Mouse (Mus musculus) frontal cortex, adult 2 months (tissue): ENCODE results near the gene Gm49325. TPM values are rescaled to one million over a fixed set of nuclear protein-coding genes. Genes with fewer than 3 reads are reported as not detected.
A peak's percentile ranks its signal among the peaks of the same experiment; 100 is the strongest.

Source experiments
- DNase-seq, 2 experiments: peaks; one replicate each; pipeline ENCODE4 v3.0.0; 2022; ENCODE audit warnings: low spot score in 1 of 2; ENCODE audit errors: extremely low spot score in 1 of 2
- polyA plus RNA-seq: library from polyadenylated mRNA; depleted of rRNA; stranded (reverse); fragments of >200 nt; gene quantifications from 2 replicates; pipeline ENCODE4 v1.2.3, GENCODE M21; 2012

Gm49325 gene
- polyA plus RNA-seq, 1 experiment, result 15.9 TPM

DNA sequence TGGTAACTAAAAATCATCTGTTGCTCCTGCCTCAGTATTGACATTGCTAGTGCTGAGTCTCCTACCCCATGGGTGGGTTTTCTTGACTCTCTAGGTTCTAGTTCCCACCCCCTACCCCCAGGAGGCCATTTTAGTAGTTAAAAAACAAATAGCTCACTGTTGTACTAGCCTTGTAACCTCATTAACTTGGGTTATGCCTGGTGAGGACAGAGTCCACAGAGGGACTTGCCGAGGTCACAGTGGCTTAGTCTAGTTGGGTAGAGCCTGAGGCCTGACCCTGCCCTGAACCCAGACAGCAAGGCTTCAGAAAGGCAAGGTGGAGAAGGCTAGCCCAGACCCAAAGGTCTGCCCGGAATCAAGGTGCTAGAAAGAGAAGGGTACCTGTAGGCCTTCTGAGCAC, 18.0 kb upstream of the Gm49325 start:
- no peak for DNase-seq

DNA sequence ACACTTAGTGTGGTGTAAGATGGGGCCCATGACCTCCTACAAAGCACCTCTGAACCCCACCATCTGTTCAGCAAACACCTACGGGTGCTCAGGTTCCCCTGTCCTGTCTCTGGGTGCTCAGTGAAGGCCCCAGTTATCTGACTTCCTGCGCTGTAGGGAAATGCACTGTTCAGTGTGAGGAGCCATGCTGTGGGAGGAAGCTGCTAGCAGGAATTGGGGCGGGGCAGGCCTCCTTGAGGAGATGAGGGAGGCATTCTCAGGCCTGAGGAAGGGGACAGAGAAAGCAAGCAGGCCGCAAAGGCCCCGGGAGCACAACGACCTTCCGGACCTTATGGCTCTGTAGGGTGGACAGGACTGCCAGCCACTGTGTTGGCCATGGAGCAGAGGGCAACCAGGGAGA, 16.9 kb upstream of the Gm49325 start:
- no peak for DNase-seq

DNA sequence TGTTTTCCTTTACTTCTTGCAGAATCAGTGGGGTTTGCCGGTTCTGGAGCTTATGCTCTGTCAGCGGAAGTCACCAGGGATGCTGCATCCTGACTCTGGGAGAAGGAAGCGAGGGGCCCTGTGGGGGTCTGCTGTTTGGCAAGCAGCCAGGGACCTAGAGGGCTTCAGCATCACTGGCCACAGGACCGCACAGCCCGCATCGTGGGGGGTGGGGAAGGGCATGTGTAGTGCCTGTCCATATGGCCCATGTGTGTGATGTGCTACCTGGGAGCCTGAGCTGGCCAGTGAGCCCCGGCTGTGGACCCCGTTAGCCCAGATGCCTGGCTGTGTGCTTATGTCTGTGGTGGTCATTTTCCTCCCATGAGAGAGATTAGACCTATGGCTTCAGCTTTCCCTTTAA, 16.2 kb upstream of the Gm49325 start:
- no peak for DNase-seq

DNA sequence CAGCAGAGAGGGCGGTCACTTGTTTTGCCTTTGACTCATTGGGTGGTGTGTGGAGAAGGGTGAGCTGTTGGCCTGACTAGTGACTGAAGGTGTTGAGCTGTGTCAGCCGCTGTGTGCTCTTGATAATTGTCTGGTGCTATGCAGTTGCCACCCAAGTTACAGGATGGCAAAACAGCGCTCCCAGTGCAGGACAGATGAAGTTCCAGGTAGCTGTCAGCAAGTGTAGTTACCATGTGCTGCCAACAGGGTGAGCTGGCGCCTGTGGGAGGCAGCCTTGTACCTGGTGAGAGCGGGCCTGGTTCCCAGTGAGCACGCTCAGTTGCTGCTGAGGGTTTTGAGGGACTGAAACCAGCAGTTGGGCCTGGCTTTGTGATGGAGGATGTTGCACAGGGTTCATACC, 15.2 kb upstream of the Gm49325 start:
- DNase-seq, result peak in 1 of 2 experiments; percentile 60

DNA sequence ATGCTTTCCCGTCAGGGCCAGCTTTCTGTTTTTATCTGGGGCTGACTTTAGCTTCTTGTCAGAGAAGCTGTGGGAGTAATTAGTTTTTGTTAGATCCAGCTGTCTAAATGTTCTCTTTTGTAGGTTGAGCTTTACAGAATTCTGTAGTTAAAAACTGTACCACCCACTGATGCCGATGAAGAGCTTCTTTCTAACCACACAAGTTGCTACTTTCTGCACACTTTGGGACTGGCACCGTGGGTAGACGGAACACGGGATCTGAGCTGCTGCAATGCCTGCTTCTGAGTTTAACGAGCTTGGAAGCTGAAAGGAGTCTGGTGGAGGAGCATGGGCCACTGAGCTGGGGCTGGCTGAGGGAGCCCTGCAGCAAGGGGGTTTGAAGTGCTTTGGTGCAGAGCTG, 14.5 kb upstream of the Gm49325 start:
- peak; percentile 86 to 89 for DNase-seq

DNA sequence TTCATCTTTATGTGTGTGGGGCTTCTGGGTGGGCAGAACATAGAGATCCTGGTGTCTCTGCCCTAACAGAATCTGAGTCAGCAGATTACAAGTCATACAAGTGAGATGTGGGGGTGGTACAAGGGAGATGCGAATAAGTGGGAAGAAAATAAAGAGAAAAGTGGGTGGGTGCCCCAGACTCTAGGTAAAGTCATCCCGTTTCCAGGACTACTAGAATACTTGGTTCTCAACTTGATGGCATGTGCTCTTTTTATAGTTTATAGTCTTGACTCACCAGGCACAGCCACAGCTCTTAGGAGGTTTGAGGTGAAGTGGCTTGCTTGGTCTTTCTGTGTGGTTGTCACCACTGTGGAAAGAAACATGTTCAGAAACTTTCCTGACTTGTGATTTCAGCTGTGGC, 9.9 kb upstream of the Gm49325 start:
- peak in 1 of 2 experiments; percentile 64 for DNase-seq

DNA sequence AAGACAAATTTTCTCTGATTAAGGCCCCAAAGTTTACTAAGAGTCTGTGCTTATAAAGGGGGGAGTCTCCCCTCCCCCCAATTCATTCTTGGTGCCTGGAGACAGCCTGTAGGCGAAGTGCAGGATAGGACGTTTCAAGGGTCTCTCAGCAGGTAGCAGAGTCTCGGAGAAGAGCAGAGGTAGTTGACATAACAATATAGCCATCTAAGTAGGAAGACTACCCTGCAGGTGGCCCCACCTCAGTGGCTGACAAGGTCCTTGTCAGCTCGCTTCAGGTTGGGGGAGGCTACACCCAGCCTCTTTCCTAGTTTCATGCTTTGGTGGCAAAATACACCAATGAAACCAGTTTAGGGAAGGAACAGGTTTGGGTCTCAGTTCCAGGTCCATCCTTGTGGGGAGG, 3.0 kb upstream of the Gm49325 start:
- DNase-seq, result no peak

DNA sequence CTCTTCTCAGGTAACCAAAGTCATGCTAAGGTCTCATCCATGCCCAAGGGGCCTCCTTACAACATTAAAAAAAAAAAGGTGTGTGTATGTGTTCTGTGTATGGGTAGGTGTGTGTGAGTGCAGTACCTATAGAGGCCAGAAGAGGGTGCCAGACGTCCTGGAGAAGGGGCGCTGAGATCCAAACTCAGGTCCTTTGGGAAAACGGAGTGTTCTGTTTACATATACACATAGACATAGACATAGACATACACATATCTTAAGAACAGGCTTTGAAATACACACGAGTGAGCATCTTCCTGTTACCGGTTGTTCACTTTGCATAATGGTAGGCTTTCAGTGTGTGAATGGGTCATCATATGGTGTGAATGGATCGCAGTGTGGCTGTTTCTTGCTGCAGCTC, 1.9 kb upstream of the Gm49325 start:
- no peak for DNase-seq

DNA sequence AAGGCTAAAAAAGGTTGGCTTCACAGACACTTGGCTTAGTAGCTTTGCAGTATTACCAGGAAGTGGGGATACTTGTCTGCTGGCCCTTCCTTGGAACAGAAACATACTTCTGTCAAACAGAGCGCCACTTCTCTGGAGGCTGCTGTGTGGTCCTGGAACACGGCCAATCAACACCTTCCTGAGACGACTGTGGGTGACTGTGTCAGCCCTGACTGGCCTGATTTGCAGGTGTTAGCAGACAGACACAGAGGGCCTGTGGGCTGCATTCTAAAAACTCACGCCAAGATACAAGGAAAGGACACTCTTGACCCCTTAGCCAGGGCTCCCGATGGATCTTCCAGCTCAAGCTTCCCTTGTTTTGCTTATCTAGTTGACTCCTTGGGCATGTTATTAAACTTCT, 1.0 kb upstream of the Gm49325 start:
- no peak for DNase-seq

DNA sequence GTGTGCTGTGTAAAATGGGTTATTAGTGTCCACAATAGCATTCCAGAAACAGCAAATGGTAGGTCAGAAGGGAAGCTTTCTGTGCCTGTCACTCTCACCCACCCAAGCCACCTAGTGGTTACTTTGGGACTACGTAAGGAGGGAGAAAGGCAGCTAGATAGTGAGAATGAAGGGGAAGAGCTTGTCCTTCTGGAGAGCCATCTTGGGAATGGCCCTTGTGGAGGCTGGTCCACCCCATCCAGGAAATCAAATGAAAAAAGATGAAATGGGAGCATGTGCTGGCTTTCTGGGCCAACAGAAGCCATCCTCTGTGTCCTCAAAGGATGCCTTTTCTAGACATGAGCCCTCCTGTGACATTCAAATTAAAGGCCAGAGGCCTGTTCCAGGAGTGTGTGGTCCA, 629 bp upstream of the Gm49325 start:
- DNase-seq, result no peak

DNA sequence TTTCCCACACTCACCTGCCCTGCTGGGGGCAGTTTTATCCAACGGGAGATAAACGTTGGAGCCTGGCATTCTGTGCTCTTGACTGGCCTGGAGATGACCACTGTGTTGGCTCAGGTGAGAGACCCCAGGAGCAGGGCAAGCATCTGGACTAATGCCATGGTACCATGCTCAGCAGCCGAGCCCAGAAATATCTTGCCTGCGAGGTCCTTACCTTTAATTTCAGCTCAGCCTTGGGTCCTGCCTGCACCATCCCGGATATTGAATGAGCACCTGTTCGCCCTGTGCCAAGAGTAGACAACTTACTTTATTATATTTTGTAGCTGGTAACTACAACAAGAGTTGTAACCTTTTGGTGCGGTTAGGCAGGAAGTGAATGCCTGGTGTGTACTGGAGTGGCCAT, 858 bp downstream of the Gm49325 start:
- no peak for DNase-seq

DNA sequence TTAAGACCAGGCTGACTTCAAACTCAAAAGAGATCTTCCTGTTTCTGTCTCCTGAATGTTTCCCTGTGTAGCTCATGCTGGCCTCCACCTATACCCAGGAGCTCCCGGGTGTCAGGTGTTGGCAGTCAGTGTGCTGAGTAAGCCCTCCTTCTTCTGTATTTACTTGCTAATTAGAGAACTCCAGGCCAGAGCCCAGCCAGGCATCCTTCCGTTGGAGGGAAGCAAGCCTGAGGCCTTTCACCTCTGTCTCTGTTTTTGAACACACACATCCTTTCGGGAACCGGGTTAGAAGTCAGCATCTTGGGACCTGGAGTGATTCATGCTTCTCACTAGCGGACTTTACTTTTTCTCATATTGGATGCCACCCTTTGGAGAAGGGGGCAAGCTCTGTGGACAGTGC, 1.4 kb downstream of the Gm49325 start:
- no peak for DNase-seq

DNA sequence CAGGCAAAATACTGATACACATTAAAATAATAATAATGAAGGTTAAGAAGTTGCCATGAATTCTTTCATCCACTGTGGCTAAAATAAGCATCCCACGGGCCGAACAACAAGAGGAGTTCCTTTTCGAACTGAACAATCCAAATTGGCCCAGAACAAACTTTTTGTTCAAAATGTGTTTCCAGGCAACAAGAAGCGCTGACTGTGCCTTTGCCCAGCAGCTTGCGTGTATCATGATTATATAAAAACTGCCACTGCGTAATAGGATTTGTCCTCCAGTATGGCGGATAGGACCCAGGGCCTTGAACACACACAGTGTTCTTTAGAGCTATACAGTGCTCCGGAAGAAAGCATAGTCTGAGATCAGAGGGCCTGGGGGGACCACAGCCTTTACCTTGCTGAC, 2.6 kb downstream of the Gm49325 start:
- DNase-seq, result no peak

DNA sequence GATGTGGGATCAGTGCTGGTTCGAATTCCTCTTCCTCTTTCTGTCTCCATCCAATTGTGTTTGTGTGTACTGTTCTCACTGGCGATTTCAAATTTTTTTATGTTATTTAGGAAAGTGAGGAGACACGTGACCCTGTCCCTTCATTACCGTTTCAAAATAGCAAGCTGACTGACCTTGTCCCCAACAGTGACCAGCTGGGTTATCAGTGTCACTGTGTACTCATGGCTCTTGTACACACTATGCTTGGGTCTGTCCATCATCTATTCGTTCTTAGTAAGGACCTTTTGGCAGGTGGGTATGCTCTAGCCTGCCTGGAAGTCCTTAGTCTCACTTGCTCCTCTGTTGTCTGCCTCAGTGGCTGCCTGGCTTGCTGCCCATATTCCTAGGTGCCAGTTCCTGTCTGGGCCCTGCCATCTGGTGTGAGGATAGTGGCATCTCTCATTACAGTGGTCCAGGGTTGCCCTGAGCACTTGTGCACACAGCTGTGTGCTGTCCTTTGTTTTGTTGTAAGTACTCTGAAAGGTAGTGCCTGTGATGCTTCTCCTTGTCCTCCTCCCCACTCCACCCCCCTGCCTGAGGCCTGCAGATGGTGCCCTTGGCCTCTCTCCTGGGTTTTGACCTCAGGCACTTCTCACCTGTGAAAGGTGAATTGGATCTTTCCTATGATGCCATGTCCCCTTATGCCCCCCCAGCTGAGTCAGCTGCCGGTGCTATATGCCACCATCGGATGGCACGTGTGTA, 4.4 kb downstream of the Gm49325 start:
- no peak for DNase-seq

DNA sequence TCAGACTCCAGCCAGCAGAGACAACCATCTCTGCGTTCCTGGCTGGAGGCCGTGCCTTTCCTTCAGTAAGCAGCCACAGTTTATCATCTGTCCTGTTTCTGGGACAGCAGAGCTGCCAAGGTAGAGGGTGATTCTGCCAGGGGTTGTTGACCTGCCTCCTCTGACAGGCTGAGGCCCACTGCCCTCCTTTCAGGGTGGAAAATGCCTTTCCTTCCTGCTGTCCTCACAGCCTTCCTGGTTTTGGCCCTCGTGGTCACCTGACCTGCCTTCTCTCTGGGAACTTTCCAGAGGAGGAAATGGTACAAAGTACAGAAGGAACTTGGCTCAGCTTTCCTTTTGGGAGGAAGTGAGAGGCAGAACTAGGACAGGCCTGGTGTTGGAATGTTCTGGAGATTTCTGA, 7.4 kb downstream of the Gm49325 start:
- no peak for DNase-seq

DNA sequence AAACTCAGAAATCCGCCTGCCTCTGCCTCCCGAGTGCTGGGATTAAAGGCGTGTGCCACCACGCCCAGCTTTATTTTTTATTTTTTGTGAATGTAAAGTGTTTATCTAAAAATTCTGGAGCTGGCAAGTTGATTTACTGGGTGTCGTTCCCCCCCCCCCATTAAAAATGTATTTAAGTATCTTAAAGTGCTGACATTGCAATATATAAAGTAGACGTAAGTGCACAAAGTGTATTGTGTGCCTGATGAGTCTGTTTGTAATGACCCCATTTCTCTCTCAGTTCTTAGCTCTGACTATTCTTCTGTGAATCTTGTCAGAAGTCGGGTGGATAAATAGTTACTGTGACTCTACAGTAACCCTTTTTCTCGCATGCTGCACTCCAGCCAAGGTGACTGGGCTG, 9.7 kb downstream of the Gm49325 start:
- no peak for DNase-seq

DNA sequence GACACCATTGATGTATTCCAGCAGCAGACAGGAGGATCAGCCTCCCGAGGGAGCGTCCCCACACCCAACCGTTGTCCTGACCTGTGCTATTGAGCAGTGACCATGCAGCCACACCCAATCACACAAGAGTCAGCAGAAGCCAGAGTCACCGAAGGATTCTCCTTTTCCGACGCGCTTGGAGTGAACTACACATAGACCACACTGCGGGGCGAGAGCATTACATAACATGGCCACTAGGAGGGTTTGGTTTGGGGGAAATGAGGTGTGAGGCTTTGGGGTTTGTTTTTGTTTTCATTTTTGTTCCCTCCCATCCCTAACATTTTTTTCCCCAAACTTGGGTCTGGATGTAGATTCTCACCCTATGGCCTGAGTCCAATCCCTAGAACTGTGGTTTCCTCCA, 10.2 kb downstream of the Gm49325 start:
- no peak for DNase-seq

DNA sequence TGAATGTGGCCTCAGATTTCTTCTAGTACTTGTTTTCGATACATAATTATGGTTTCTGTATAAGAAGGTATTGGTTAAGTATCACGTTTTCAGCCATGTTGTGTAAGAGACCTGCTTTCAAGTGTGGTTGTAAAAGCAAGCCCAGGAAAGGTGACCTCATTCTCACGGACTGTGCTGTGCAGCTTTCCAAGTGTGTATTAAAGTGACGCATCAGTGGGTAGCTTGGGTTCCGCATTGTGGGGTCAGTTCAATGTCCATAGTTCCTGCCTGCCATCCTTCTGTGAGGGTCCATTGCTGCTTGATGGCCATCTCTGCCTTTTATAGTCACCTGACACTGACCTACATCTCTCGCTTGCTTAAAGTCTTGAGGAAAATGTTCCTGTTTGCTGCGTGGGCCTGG, 10.9 kb downstream of the Gm49325 start:
- DNase-seq, result no peak

DNA sequence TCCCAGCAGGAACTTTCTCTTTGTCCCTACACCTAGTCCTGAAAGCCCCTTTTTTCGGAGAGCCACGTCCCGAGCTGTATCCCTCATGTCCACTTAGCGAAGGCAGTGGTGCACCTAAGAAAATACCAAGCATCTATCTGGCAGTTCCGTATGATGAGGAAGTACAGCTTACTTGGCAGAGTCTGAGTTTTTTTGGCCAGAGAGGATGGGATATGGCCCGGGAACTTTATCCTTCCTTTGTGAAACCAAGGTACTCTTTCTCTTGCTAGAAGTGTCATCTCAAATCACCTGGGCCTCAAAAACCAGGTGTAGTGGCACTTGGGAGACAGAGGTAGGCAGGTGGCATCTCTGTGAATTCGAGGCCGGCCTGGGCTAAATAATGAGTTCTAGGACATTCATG, 15.5 kb downstream of the Gm49325 start:
- DNase-seq, result no peak

DNA sequence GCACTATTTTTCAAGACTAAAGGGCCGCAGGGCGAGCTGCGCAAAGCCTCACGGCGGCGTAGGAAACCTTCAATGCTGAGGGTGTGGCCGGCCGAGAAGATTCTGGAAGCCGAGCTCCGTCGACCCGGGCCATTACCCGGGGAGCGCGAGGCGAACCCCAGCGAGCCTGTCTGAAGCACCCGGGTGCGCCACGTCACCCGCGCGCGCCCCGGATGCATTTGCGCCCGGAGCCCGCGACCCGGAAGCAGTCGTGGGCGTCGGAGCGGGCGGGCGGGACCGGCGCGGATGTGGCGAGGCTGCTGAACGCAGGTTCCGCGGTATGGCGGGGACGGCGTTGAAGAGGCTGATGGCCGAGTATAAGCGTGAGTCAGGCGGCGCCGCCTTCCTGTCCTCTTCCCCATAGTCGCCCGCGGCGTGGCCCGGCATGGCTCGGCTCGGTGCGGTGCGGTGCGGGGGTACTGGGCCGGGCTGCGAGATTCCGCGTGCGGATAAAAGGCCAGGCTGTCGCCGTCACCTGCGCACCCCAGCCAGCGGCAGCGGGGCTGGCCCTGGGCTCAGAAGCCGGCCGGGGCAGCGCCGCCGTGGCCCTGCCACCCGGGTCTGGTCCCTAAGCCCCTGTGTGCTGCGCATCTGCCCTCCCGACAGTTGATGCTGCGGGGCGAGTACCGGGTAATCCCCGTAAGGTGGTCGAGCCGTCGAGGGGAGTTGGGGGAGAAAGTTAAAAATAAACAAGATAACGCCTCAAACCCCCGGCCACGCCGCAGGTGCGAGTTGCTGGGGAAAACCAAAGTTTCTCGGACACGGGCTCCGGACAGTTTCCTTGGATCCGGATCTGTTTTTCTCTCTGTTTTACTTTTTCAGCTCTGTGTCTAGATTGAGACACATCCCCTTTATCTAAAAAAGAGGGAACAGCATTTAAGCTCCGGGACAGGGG, 16.3 kb downstream of the Gm49325 start, which contains the start of gene Ube2g2:
Gene Ube2g2 (plus strand): TSS at position 221 of the 934 bp plus-strand sequence.
- DNase-seq, result peak; percentile 66 to 91

DNA sequence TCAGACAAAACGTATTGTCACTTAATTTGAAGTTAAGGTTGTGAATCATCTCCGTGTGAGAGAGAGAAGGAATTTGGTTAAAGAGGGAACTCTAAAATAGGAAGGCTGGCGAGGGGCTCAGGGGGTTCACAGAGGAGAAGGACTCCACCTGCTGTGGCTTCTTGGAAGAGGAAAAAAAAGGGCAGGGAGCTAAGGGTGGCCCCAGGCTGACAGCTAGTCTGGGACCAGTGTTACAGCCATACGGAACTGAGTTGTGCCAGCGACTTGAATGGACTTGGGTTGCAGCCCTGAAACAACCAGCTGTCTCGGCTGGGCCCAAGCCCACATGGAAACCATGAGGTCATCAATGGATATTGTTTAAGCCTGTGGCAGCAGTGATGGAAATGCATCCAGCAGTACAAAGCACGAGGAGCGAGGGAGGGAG, 17.1 kb downstream of the Gm49325 start:
- no peak for DNase-seq
